Mouse (Mus musculus): ENCODE measurements at regions not wholly inside any gene's neighbourhood (a gene's known extent, or its start where the extent isn't known, plus 50 kb on each side); places are given as distances from the start of the nearest gene placed in this dataset.

GRCm38 (mm10) chr12:39796939-39797338 is 240.9 kb downstream of the Arl4a start:
- in situ Hi-C loops (cut with MboI; ENCODE audit: low sequenced_read_pairs in 2 of 2, unreplicated experiment in 2 of 2), result no loop called here
- no peak overlapping the region for H3K4me3 ChIP-seq (ENCODE audit: insufficient read depth in 1 of 2, low read depth in 1 of 2, low read length in 2 of 2, poor library complexity in 1 of 2, severe bottlenecking in 1 of 2)
- TF ChIP-seq MAFK (IDR thresholded peaks at IDR 0.05; ENCODE audit: insufficient read depth, low read depth, low read length) (no peak), CHD2 (IDR thresholded peaks at IDR 0.05; ENCODE audit: low read depth, low read length) (no peak)
- no peak overlapping the region for H3K9ac ChIP-seq (ENCODE audit: insufficient read depth, low read depth, low read length, poor library complexity, severe bottlenecking)
- no peaks in the 10 kb centered on the region for H3K9me3 ChIP-seq (ENCODE audit: control insufficient read depth, insufficient read depth, low read depth, low read length)
- H3K4me1 ChIP-seq (ENCODE audit: control insufficient read depth in 2 of 2, insufficient read depth in 2 of 2, low read length in 2 of 2, poor library complexity in 1 of 2), result no peaks in the 10 kb centered on the region; a peak in 1 of 4 replicates
- H3K36me3 ChIP-seq (ENCODE audit: control insufficient read depth, insufficient read depth, low read length, poor library complexity, severe bottlenecking), result no peaks in the 10 kb centered on the region
- H3K27ac ChIP-seq (ENCODE audit: insufficient read depth, low read depth, low read length, poor library complexity, severe bottlenecking), result no peak overlapping the region
- DNase-seq (ENCODE audit: low read depth, low spot score), result no peak

GRCm38 (mm10) chr12:39785026-39785425 is 252.8 kb downstream of the Arl4a start:
- Histone ChIP-seq H3K4me3 (ENCODE audit: insufficient read depth in 1 of 2, low read depth in 1 of 2, low read length in 2 of 2, poor library complexity in 1 of 2, severe bottlenecking in 1 of 2) (no peak overlapping the region), H3K4me1 (ENCODE audit: control insufficient read depth in 2 of 2, insufficient read depth in 2 of 2, low read length in 2 of 2, poor library complexity in 1 of 2) (no peaks in the 10 kb centered on the region), H3K27ac (ENCODE audit: insufficient read depth, low read depth, low read length, poor library complexity, severe bottlenecking) (no peak overlapping the region), H3K9ac (ENCODE audit: insufficient read depth, low read depth, low read length, poor library complexity, severe bottlenecking) (no peak overlapping the region), H3K36me3 (ENCODE audit: control insufficient read depth, insufficient read depth, low read length, poor library complexity, severe bottlenecking) (no peaks in the 10 kb centered on the region), H3K9me3 (ENCODE audit: control insufficient read depth, insufficient read depth, low read depth, low read length) (no peaks in the 10 kb centered on the region)
- no peak for DNase-seq (ENCODE audit: low read depth, low spot score)
- TF ChIP-seq CHD2 (IDR thresholded peaks at IDR 0.05; ENCODE audit: low read depth, low read length) (no peak), ZNF384 (IDR thresholded peaks at IDR 0.05; ENCODE audit: low read depth, low read length) (no peak), MAFK (IDR thresholded peaks at IDR 0.05; ENCODE audit: insufficient read depth, low read depth, low read length) (no peak), ZC3H11A (IDR thresholded peaks at IDR 0.05; ENCODE audit: borderline replicate concordance, low read depth, low read length) (no peak)
- in situ Hi-C loops (cut with MboI; ENCODE audit: low sequenced_read_pairs in 2 of 2, unreplicated experiment in 2 of 2), result no loop called here

- TF ChIP-seq HCFC1 (IDR thresholded peaks at IDR 0.05; ENCODE audit: borderline replicate concordance, insufficient read depth, low read length), result no peak
- TF ChIP-seq ZC3H11A (IDR thresholded peaks at IDR 0.05; ENCODE audit: borderline replicate concordance, low read depth, low read length), result no peak
- no peak for TF ChIP-seq ZNF384 (IDR thresholded peaks at IDR 0.05; ENCODE audit: low read depth, low read length)
- TF ChIP-seq MAFK (IDR thresholded peaks at IDR 0.05; ENCODE audit: insufficient read depth, low read depth, low read length), result no peak
- TF ChIP-seq CHD2 (IDR thresholded peaks at IDR 0.05; ENCODE audit: low read depth, low read length), result no peak
- no peak for DNase-seq (ENCODE audit: low read depth, low spot score)
- H3K9ac ChIP-seq (ENCODE audit: insufficient read depth, low read depth, low read length, poor library complexity, severe bottlenecking), result no peak overlapping the region
- H3K36me3 ChIP-seq (ENCODE audit: control insufficient read depth, insufficient read depth, low read length, poor library complexity, severe bottlenecking), result no peaks in the 10 kb centered on the region
- H3K27ac ChIP-seq (ENCODE audit: insufficient read depth, low read depth, low read length, poor library complexity, severe bottlenecking), result no peak overlapping the region
- H3K9me3 ChIP-seq (ENCODE audit: control insufficient read depth, insufficient read depth, low read depth, low read length), result no peaks in the 10 kb centered on the region
- H3K4me3 ChIP-seq (ENCODE audit: insufficient read depth in 1 of 2, low read depth in 1 of 2, low read length in 2 of 2, poor library complexity in 1 of 2, severe bottlenecking in 1 of 2), result no peak overlapping the region
- in situ Hi-C loops (cut with MboI; ENCODE audit: low sequenced_read_pairs in 2 of 2, unreplicated experiment in 2 of 2), result no loop called here
- H3K4me1 ChIP-seq (ENCODE audit: control insufficient read depth in 2 of 2, insufficient read depth in 2 of 2, low read length in 2 of 2, poor library complexity in 1 of 2), result no peaks in the 10 kb centered on the region
Measured at GRCm38 (mm10) chr12:39784532-39784931, 253.3 kb downstream of the Arl4a start.

- Histone ChIP-seq H3K9ac (ENCODE audit: insufficient read depth, low read depth, low read length, poor library complexity, severe bottlenecking) (no peak overlapping the region), H3K27ac (ENCODE audit: insufficient read depth, low read depth, low read length, poor library complexity, severe bottlenecking) (no peak overlapping the region), H3K9me3 (ENCODE audit: control insufficient read depth, insufficient read depth, low read depth, low read length) (no peaks in the 10 kb centered on the region), H3K4me1 (ENCODE audit: control insufficient read depth in 2 of 2, insufficient read depth in 2 of 2, low read length in 2 of 2, poor library complexity in 1 of 2) (no peaks in the 10 kb centered on the region), H3K4me3 (ENCODE audit: insufficient read depth in 1 of 2, low read depth in 1 of 2, low read length in 2 of 2, poor library complexity in 1 of 2, severe bottlenecking in 1 of 2) (no peak overlapping the region), H3K36me3 (ENCODE audit: control insufficient read depth, insufficient read depth, low read length, poor library complexity, severe bottlenecking) (no peaks in the 10 kb centered on the region)
- no peak for TF ChIP-seq MAFK (IDR thresholded peaks at IDR 0.05; ENCODE audit: insufficient read depth, low read depth, low read length)
- TF ChIP-seq CHD2 (IDR thresholded peaks at IDR 0.05; ENCODE audit: low read depth, low read length), result no peak
- TF ChIP-seq HCFC1 (IDR thresholded peaks at IDR 0.05; ENCODE audit: borderline replicate concordance, insufficient read depth, low read length), result no peak
- TF ChIP-seq ZNF384 (IDR thresholded peaks at IDR 0.05; ENCODE audit: low read depth, low read length), result no peak
- no peak for TF ChIP-seq ZC3H11A (IDR thresholded peaks at IDR 0.05; ENCODE audit: borderline replicate concordance, low read depth, low read length)
- DNase-seq (ENCODE audit: low read depth, low spot score), result no peak
- in situ Hi-C loops (cut with MboI; ENCODE audit: low sequenced_read_pairs in 2 of 2, unreplicated experiment in 2 of 2), result no loop called here
Measured at GRCm38 (mm10) chr12:39776173-39776572, 261.7 kb downstream of the Arl4a start.

- DNase-seq (ENCODE audit: low read depth, low spot score), result no peak
- no peak overlapping the region for H3K27ac ChIP-seq (ENCODE audit: insufficient read depth, low read depth, low read length, poor library complexity, severe bottlenecking)
- H3K9me3 ChIP-seq (ENCODE audit: control insufficient read depth, insufficient read depth, low read depth, low read length), result no peaks in the 10 kb centered on the region
- no peak overlapping the region for H3K9ac ChIP-seq (ENCODE audit: insufficient read depth, low read depth, low read length, poor library complexity, severe bottlenecking)
- H3K4me1 ChIP-seq (ENCODE audit: control insufficient read depth in 2 of 2, insufficient read depth in 2 of 2, low read length in 2 of 2, poor library complexity in 1 of 2), result no peaks in the 10 kb centered on the region
- in situ Hi-C loops (cut with MboI; ENCODE audit: low sequenced_read_pairs in 2 of 2, unreplicated experiment in 2 of 2), result no loop called here
- no peaks in the 10 kb centered on the region for H3K36me3 ChIP-seq (ENCODE audit: control insufficient read depth, insufficient read depth, low read length, poor library complexity, severe bottlenecking)
- no peak overlapping the region for H3K4me3 ChIP-seq (ENCODE audit: insufficient read depth in 1 of 2, low read depth in 1 of 2, low read length in 2 of 2, poor library complexity in 1 of 2, severe bottlenecking in 1 of 2)
- TF ChIP-seq CHD2 (IDR thresholded peaks at IDR 0.05; ENCODE audit: low read depth, low read length) (no peak), ZC3H11A (IDR thresholded peaks at IDR 0.05; ENCODE audit: borderline replicate concordance, low read depth, low read length) (no peak), MAFK (IDR thresholded peaks at IDR 0.05; ENCODE audit: insufficient read depth, low read depth, low read length) (no peak), ZNF384 (IDR thresholded peaks at IDR 0.05; ENCODE audit: low read depth, low read length) (no peak), HCFC1 (IDR thresholded peaks at IDR 0.05; ENCODE audit: borderline replicate concordance, insufficient read depth, low read length) (no peak)
Measured at GRCm38 (mm10) chr12:39766988-39767387, 270.8 kb downstream of the Arl4a start.
